Mouse (Mus musculus) ovary, postnatal 14 days (tissue): ENCODE measurements around the gene Alg6.

Source experiments
- DNase-seq: peaks from one replicate; pipeline ENCODE4 v3.0.0; 2022; ENCODE audit warnings: low spot score

Gene Alg6

GRCm38 (mm10) chr4:99714904-99715782, at the start of gene Alg6:
Gene Alg6 (plus strand): TSS chr4:99715664.
- DNase-seq, result peak; percentile 99

GRCm38 (mm10) chr4:99670203-99670851, 45.1 kb upstream of the Alg6 start:
- no peak for DNase-seq

GRCm38 (mm10) chr4:99675191-99675590, 40.3 kb upstream of the Alg6 start:
- no peak for DNase-seq

GRCm38 (mm10) chr4:99683941-99684340, 31.5 kb upstream of the Alg6 start:
- no peak for DNase-seq

- DNase-seq, result no peak
These were observed 29.2 kb upstream of the Alg6 start for GRCm38 (mm10) chr4:99686308-99686707.

GRCm38 (mm10) chr4:99712583-99713183, 2.8 kb upstream of the Alg6 start:
- DNase-seq, result no peak

GRCm38 (mm10) chr4:99713971-99714370, 1.5 kb upstream of the Alg6 start:
- DNase-seq, result no peak

GRCm38 (mm10) chr4:99715783-99716416, 436 bp downstream of the Alg6 start:
- DNase-seq, result no peak

- DNase-seq, result no peak
These were observed 2.4 kb downstream of the Alg6 start for GRCm38 (mm10) chr4:99717905-99718304.

- DNase-seq, result no peak
These were observed 8.9 kb downstream of the Alg6 start for GRCm38 (mm10) chr4:99724331-99724730.

- no peak for DNase-seq
These were observed 10.5 kb downstream of the Alg6 start for GRCm38 (mm10) chr4:99725914-99726451.

GRCm38 (mm10) chr4:99739836-99740235, 24.4 kb downstream of the Alg6 start:
- DNase-seq, result no peak

GRCm38 (mm10) chr4:99752426-99752825, 37.0 kb downstream of the Alg6 start:
- DNase-seq, result no peak

GRCm38 (mm10) chr4:99766303-99766702, 50.8 kb downstream of the Alg6 start:
- DNase-seq, result no peak

GRCm38 (mm10) chr4:99766753-99767152, 51.3 kb downstream of the Alg6 start:
- no peak for DNase-seq

GRCm38 (mm10) chr4:99770555-99770954, 55.1 kb downstream of the Alg6 start:
- DNase-seq, result peak; percentile 7

GRCm38 (mm10) chr4:99773041-99773440, 57.6 kb downstream of the Alg6 start:
- DNase-seq, result no peak

GRCm38 (mm10) chr4:99792365-99792764, 76.9 kb downstream of the Alg6 start:
- DNase-seq, result no peak
